Mouse (Mus musculus): ENCODE data around the gene Fam50a.
"Not testable (repeated sequence)": the region's sequence is repeated elsewhere in the genome, so short reads cannot be mapped to it uniquely, and the experiment has no call there.

Gene Fam50a

GRCm38 (mm10) chrX:74330166-74330930 lies 17.5 kb downstream of the Fam50a start:
- peak; percentile 12 for DNase-seq (ENCODE audit: low spot score)

DNA sequence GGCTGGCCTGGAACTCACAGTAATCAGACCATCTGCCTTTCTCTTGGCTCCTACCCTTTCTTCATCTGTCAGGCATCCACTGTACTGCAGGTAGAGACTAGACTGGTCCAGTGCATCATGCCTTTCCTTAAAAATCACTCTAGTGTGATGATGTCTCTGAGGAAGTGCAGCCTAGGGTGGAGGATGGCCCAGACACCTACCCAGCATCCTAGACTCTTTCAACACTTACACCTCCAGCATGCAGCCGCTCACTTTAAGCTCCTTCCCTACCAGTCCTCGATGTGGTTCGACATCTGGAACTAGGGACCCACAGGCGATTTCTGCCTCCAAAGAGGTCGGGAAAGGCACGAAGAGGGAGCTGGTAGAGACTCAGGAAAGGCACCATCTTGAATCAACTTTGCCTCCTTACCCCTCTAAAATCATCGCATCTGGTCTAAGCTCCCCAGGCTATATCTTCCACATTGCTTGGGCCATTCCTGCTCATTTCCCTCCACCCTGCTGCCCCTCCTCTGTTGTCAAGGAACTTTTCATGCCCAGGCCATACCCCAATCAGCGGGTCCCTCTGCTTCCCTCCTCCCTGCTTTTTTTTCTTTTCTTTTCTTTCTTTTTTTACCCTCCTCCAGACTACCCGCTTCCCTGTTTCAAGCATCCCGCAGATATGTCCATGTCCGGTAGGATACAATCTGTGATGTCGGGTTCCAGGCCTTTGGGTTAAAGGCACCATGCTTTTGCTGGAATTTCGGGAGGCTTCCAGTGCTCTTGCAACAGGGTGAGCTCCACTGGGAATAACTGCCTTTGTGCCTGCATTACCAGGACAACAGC lies 40.0 kb downstream of the Fam50a start:
- peak; percentile 18 for DNase-seq (ENCODE audit: low spot score)

DNA sequence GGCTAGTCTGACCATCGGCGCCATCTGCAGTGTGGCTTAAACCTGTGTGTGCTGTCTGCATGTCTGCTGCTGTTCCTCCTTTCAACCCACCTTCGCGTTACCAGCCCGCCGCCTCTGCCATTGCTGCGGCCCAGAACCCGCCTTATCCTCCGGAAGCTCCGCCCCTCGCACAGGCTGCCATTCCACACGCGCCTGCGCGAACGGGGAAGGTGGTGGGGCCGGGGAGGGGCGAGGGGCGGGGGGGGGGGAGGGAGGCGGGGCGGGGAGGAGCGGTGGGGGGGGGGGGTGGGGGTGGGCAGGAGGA lies 40.6 kb downstream of the Fam50a start, which contains the start of gene Lage3:
TSS of gene Lage3 (minus strand) at position 152 of the 304 bp plus-strand sequence.
- DNase-seq (ENCODE audit: low spot score): peak; percentile 82

DNA sequence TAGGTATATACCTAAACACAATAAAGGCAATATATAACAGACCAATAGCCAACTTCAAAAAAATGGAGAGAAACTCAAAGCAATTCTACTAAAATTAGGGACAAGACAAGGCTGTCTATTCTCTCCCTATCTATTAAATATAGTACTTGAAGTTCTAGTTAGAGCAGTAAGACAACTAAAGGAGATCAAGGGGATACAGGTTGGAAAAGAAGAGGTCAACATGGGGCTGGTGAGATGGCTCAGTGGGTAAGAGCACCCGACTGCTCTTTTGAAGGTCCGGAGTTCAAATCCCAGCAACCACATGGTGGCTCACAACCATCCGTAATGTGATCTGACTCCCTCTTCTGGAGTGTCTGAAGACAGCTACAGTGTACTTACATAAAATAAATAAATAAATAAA lies 44.2 kb downstream of the Fam50a start:
- not testable (repeated sequence) for DNase-seq (ENCODE audit: low spot score)

GRCm38 (mm10) chrX:74359171-74359570 lies 46.3 kb downstream of the Fam50a start:
- no peak for DNase-seq (ENCODE audit: low spot score)

- DNase-seq (ENCODE audit: low spot score): no peak
Observed at GRCm38 (mm10) chrX:74367512-74367911, 54.7 kb downstream of the Fam50a start.

DNA sequence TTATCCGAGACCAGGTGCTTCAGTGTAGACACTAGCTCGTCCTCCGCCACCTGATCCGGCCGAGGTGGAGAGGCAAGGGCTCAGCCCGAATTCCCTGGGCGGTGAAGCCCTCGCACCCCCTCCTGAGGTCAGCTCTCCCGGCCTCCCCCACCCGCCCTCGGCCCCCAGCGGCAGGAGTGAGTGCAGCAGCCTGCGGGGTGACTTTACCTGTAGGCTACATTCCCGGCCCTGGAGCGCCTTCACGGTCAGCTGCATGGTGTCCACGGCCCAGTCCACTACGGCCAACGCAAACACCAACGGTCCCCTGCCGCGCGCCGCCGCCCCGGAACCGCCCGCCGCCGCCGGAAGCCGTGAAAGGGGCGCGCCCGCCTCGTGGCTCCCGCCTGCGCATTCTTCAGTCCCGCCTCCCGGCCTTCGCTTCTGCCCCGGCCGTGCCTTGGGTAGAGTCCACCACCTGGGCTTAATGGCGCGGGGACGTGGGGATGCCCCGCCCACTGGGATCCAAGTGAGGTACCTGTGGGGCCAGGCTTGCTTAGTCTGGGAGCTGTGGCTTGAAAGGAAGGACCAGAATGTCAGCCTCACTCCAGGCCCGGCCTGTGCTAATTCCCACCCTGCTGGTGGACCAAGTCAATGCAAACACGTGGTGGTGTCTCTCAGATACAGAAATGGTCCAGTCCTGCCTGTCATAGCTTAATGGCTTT lies 55.5 kb downstream of the Fam50a start:
- DNase-seq (ENCODE audit: low spot score): peak; percentile 73
